Mouse (Mus musculus) heart, postnatal 14 days (tissue): ENCODE measurements around the gene Midn. TPM values are rescaled to one million over a fixed set of nuclear protein-coding genes. Genes with fewer than 3 reads are reported as not detected.

Source experiments
- total RNA-seq, 2 experiments: library from RNA; stranded (reverse); gene quantifications; 2 replicates each; pipeline ENCODE4 v1.2.3; 2021

Gene Midn
- total RNA-seq, 2 experiments from 2014 or later, result 158 to 178 TPM

Other genes starting within 250 kb of the Midn start
- gene Med16, start 239.3 kb upstream of the Midn start, total RNA-seq, result 10 to 100 TPM; 48.3 to 51.5 TPM
- gene Gm26602, start 237.4 kb upstream of the Midn start, total RNA-seq, result not detected
- under 1 TPM; 0.41 to 0.43 TPM for gene Kiss1r, start 231.3 kb upstream of the Midn start, total RNA-seq
- 10 to 100 TPM; 81.8 to 93.4 TPM for gene R3hdm4, start 227.1 kb upstream of the Midn start, total RNA-seq
- 1 to 10 TPM; 2.2 to 2.6 TPM for gene Arid3a, start 221.2 kb upstream of the Midn start, total RNA-seq
- 10 to 100 TPM; 21.7 to 24.0 TPM for gene Wdr18, start 188.1 kb upstream of the Midn start, total RNA-seq
- gene Grin3b, start 177.6 kb upstream of the Midn start, total RNA-seq, result under 1 TPM; 0.10 to 0.19 TPM
- gene Tmem259, start 163.9 kb upstream of the Midn start, total RNA-seq, result 100 to 1,000 TPM; 124 to 125 TPM
- 10 to 100 TPM; 36.2 to 45.9 TPM for gene Cnn2, start 159.7 kb upstream of the Midn start, total RNA-seq
- 1 to 10 TPM; 7.0 to 8.5 TPM for gene Abca7, start 151.8 kb upstream of the Midn start, total RNA-seq
- 10 to 100 TPM in 1 of 2 experiments, 1 to 10 TPM in 1; 4.9 to 11.3 TPM for gene Arhgap45, start 131.6 kb upstream of the Midn start, total RNA-seq
- 10 to 100 TPM; 68.6 to 73.5 TPM for gene Polr2e, start 108.5 kb upstream of the Midn start, total RNA-seq
- gene Gpx4, start 101.1 kb upstream of the Midn start, total RNA-seq, result 100 to 1,000 TPM; 636 to 681 TPM
- gene Sbno2, start 42.7 kb upstream of the Midn start, total RNA-seq, result 10 to 100 TPM; 13.5 to 14.0 TPM
- 100 to 1,000 TPM; 105 to 118 TPM for gene Stk11, start 32.5 kb upstream of the Midn start, total RNA-seq
- 1,000 to 10,000 TPM; 1,168 to 1,183 TPM for gene Atp5d, start 9.6 kb upstream of the Midn start, total RNA-seq
- 1 to 10 TPM; 3.0 to 3.3 TPM for gene Cbarp, start 7.4 kb upstream of the Midn start, total RNA-seq
- 10 to 100 TPM; 40.4 to 64.3 TPM for gene Cirbp, start 17.7 kb downstream of the Midn start, total RNA-seq
- gene 1600002K03Rik, start 24.7 kb downstream of the Midn start, total RNA-seq, result 1 to 10 TPM; 3.8 to 4.7 TPM
- gene Efna2, start 31.2 kb downstream of the Midn start, total RNA-seq, result 1 to 10 TPM; 1.1 to 1.4 TPM
- gene Mum1, start 78.2 kb downstream of the Midn start, total RNA-seq, result 10 to 100 TPM; 17.0 to 21.0 TPM
- 100 to 1,000 TPM; 728 to 743 TPM for gene Ndufs7, start 100.8 kb downstream of the Midn start, total RNA-seq
- 10 to 100 TPM; 11.6 to 14.5 TPM for gene Gamt, start 112.7 kb downstream of the Midn start, total RNA-seq
- 10 to 100 TPM; 68.2 to 76.3 TPM for gene Dazap1, start 113.2 kb downstream of the Midn start, total RNA-seq
- gene Rps15, start 144.2 kb downstream of the Midn start, total RNA-seq, result 100 to 1,000 TPM; 652 to 716 TPM
- 1 to 10 TPM; 2.3 to 3.6 TPM for gene Apc2, start 147.7 kb downstream of the Midn start, total RNA-seq
- gene 2310011J03Rik, start 172.3 kb downstream of the Midn start, total RNA-seq, result 10 to 100 TPM; 13.3 to 15.0 TPM
- 1 to 10 TPM; 1.0 to 1.7 TPM for gene Pcsk4, start 181.2 kb downstream of the Midn start, total RNA-seq
- 1 to 10 TPM; 2.0 to 2.6 TPM for gene Reep6, start 181.7 kb downstream of the Midn start, total RNA-seq
- 10 to 100 TPM; 43.8 to 44.5 TPM for gene Adamtsl5, start 200.1 kb downstream of the Midn start, total RNA-seq
- under 1 TPM; 0.12 to 0.22 TPM for gene Plk5, start 208.2 kb downstream of the Midn start, total RNA-seq
- 10 to 100 TPM; 11.8 to 12.2 TPM for gene Mex3d, start 239.4 kb downstream of the Midn start, total RNA-seq